Mouse (Mus musculus) left cerebral cortex, postnatal 4 days (tissue): Measurements from ENCODE around the gene Exoc4. TPM values are rescaled to one million over a fixed set of nuclear protein-coding genes. Genes with fewer than 3 reads are reported as not detected.

Experiments
- DNase-seq: peaks from one replicate; pipeline ENCODE4 v3.0.0-alpha.2; 2022
- intact Hi-C: fragments of 180-260 bp; cut with DNase I; formaldehyde crosslinking; loops from one replicate; pipeline ENCODE4 v1.15.1; 2025
- total RNA-seq, 2 experiments: library from RNA; stranded (reverse); gene quantifications; 2 replicates each; pipeline ENCODE4 v1.2.3; 2021

The Exoc4 gene
- total RNA-seq, 2 experiments from 2014 or later, result 86.7 to 94.1 TPM

DNA sequence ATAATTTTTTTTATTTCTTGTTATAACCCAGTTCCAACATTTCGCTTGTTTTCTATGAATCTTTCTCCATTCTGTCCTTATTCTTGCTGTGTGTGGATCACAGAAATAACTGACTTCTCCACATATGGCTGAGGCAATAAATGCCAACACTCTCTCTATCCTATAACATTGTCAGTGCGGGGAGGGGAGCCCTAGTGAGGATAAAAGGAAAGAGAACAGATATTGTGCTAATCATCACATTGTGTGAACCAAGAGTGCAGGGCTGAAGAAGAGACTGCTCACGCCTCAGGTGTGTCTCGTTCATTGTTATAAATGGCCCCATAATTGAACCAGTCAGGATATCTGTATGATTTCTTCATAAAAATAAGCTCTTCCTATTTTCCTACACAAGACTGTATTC, 665.1 kb downstream of the Exoc4 start:
- no peak for DNase-seq
- intact Hi-C loops, result no loop called here

DNA sequence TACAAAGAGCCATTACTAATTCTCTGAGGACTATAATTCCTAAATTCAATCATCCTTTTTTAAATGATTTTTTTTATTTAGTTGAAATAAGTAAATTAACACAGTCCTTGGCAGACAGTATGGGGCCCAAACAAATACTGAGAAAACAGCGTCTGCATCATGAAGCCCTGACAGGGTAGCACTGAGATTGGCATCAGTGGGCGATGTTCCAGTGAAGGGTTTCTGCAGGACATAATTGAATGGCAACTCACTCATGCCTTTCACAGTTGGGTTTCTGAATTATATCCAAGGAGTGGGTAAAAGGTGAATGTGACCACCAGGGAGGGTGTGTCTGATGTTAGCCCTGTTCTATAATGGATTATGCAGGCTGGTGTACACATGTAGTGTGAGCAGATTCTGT, 674.7 kb downstream of the Exoc4 start:
- intact Hi-C loops, result no loop called here
- DNase-seq, result peak; percentile 31

DNA sequence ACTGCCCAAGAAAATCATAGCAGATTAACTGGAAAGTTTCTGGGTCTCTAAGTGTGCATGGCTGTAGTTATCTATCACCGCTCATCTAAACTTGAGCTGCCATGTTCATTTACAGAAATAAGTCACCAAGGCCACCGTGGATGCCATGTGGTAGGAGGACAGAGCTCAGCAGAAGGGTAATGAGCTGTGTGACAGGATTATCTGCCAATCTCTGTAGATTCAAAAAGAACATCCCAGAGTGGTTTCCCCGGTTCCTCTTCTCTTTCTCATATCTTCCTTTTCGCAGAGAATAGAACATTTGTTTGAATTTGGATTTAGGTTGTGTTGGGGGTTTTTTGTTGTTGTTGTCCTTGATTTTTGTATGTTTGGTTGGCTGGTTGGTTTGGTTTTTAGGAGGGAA, 676.0 kb downstream of the Exoc4 start:
- intact Hi-C loops, result no loop called here
- DNase-seq, result peak; percentile 9

DNA sequence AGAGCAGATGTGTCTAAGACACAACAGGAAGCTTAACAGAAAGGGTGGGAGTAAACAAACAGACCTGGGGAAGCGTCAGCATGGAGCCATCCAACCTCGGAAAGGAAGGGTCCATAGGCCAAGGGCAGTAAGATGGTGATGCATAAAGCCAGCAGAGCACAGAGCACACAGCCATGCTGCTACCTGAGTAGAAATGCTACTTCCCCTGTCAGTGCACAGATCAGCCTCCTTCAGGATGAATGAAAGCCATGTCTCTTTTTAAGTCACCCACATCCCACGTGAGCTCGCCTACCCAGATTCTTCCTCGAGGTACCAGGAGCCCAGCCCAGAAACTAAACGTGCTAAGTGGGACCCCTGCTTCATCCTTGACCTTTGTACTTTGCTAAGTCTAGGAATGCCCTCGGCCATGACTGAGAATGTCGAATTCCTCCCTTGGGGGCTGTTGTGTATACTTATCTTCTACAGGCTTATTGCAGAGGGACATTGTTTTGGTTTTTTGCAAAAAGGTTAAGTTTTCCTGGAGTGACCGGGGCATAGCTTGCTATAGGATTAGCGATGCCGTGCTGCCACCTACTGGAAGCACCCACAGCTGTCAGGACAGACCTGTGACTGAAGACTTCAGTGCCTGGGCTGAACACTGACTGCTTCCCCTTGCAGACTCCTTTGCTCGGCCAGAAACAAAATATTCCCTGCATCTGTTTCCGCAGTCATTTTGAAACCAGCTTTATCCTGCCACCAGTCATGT, 680.6 kb downstream of the Exoc4 start:
- DNase-seq, result peak; percentile 88
- intact Hi-C loops, result no loop called here

DNA sequence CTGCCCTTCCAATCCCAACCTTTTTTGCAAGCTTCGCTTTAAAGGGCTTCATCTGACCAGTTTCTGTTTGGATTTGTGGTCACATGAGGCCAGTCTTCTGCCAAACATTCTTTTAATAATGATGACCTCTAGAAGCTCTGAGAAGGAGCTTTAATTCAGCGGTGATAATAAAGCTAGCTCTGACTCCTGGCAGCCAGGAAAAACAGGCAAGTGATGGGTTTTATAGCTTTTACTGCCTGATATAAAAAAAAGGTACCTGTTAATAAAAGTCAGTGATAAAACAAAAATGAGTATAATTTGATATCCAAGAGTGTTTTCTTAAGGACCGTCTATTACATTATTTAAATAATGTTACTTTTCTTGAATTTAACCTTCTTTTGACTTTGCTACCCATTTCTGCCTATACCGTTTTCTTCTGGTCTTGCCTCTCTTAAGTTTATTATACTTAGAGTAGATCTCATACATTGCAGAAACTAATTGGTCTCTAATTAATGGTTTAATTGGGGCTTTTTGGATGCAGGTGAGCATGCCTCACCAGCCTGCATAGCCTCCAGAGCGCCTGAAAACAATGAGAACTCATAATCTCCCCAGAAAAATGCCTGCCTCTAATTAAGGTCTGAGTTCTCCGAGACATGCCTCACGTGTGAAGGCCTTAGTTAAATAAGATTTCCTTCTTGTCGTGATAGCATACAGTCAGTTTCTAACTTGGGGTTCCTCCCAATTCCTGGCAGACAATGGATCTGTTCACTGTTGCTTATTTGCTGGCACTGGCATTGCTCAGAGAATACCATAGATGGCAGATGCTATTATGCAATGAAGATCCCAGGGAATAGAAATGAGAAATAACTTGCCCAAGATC, 681.4 kb downstream of the Exoc4 start:
- intact Hi-C loops, result no loop called here
- no peak for DNase-seq

DNA sequence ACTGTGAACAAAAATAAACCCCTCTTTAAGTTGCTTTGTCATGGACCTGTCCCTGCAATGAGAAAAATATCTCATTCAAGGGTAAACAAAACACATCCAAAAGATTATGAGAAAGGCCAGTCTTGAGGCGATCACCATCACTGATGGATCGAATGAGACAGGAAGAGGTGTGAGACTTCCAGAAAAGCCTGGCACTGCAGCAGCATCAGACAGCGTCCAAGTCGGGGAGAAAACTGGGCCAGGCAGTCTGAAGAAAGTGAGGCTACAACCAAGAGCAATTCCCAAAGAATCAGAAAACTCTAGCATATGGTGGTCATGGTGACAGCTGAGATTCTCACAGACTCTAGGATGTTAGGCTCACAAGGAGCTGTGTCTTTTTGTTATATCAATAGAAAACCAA, 689.0 kb downstream of the Exoc4 start:
- intact Hi-C loops, result no loop called here
- no peak for DNase-seq

DNA sequence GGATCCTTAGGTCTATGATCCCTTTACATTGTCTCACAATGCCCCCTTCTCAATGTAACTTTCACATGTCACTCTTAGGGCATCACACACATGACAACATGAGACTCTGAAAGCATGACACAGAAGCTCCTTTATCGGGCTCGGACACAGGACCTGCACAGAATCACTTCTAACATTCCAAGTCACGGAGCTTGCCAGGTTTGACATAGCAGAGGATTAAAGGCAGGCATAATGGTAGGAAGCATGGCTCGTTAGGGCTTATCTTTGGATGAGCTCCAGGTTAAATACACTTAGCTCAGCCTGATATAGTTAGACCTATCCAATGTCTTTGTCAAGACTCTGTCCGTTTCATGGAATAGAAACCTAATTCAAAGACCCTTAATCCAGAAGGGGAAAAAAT, 690.3 kb downstream of the Exoc4 start:
- intact Hi-C loops, result no loop called here
- DNase-seq, result no peak

DNA sequence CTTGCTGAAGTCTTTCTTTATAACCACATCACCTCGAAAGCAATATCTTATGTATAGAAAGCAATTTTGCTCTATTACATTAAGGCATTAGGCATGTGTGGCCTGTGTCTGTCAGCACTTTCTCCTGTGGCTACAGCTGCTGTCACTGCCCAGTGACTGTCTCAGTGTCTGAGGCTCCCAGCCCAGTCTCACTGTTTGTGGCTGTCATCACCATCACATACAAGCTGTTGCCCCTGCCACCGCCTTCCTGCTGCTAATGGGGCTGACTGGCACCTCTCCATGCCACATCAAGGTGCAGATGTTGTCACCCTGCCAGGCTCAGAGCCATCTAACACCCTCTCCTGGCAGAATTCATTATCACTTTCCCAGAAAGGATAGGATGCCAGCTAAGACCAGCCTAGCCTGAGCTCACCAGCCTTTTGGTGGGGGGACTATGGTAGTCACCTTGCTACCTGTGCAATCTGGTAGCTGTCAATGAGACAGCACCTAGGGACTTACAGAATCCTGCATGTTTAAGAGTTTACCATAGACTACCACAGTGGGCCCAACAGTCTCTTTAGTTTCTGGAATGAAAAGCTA, 698.1 kb downstream of the Exoc4 start:
- intact Hi-C loops, result no loop called here
- DNase-seq, result peak; percentile 83

DNA sequence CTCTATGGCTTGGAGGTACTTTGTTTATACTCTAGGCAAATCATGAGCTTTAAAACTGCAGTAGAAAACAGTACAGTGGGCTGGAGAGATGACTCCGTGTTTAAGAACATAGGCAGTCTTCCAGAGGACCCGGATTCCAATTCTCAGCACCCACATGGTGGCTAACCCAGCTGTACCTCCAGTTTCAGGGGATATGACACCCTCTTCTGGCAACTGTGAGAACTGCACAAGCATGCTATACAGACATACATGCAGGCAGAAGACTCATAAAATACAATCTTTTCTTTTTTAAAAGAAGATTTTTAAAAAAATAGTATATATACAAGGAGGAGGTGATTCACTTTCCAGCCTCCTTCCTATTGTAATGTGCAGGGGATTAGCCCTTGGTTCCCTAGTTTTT, 701.2 kb downstream of the Exoc4 start:
- no peak for DNase-seq
- intact Hi-C loops, result no loop called here

DNA sequence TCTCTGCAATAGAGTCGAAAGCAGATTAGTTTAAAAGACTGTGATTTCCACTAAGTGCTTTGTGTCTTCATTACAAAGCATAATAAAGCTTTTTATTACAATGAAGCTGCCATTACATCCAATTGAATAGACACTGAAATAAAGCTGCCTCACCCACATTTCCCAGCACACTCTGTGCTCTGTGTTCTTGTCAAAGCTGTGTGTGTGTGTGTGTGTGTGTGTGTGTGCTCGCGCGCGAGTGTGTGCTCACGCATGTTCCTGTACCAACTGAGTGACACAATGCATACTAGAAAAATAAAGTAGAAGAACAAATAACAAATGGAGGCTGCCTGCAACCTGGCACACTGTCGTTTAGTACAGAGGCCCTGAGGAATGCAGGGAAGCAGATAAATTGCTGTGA, 706.6 kb downstream of the Exoc4 start:
- intact Hi-C loops, result no loop called here
- no peak for DNase-seq

DNA sequence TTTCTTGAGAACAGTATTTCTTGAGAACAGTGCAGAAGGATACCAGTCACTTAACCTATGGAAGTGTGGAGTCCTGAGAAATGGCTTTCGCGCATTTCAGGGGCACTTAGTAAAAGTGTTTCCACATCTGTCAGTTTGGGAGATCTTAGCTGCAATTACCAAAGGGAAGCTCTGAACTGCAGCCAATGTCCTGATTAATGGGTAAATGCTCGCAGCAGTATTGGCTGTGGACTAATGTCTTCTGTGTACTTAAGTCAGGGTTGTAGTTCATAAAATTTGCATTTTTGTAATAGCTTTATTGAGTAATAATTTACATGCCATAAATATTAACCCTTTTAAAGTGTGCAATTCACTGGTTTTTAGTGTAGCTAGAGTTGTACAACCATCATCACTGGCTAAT, 709.4 kb downstream of the Exoc4 start:
- intact Hi-C loops, result no loop called here
- no peak for DNase-seq

DNA sequence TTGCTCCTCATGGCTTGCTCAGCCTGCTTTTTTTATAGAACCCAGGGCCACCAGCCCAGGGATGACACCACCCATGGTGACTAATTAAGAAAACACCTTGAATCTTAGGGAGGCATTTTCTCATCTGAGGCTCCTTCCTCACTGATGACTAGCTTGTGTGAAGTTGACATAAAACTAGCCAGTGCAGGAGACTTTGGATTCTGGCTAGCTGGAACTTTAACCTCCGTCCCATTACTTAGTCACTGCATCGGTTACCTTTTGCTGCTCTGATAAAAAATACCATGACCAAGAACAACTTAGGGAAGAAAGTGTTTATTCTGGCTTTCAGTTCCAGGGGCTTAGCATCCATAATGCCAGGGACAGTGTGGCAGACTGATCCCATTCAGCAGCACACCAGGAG, 711.9 kb downstream of the Exoc4 start:
- DNase-seq, result no peak
- intact Hi-C loops, result no loop called here

DNA sequence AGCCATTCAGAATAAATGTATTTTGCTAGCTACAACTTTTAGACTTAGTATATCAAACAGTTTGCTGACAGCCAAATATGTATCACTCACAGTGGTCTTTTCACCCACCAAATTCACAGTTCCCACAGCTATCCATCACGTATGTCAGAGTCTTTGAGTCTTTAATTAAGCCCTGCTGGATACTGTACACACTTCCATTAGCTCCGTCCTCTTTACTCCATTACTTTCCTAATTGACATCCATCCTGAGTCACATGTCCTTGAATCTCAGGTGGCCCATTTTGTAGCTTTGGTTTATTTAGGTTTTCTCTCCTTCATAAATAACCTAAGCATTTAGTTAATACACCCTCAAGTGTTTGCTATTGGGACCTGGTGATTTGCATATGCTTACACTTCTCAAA, 714.2 kb downstream of the Exoc4 start:
- intact Hi-C loops, result no loop called here
- no peak for DNase-seq

DNA sequence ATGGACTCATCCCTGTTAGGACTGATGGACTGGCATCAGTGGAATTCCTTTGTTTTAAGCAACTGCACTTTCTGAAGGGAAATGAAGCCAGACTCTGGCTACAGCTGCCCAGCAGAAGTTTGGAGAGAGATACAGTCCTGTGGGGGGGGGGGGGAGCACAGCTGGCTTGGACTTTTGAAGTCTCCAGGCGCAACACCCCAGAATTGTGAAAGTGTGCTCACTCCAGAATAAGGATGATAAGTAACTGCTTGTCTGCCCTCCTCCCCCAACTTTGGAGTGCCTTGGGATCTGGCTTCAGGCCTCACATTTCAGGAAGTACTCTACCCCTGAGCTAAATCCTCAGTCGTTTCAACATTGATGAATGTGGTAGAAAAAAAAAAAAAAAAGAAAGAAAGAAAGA, 716.7 kb downstream of the Exoc4 start:
- intact Hi-C loops, result no loop called here
- no peak for DNase-seq

DNA sequence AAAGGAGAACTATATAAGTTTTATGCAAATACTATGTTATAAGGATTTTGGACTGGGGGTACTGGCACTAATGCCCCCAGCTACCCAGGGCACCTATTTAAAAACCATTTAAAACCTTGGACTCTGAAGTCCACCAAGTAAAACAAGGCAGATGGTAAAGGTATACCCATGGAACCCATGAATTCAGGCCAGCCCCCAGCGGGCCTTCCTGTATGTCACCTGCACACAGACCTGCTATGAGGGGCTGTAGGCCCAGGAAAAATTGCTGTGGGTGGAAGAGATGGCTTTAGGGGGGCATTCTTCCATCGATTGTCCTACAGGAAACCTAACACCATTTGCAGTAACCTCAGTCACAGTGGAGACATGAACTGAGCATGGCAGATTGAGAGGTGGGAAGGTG, 719.9 kb downstream of the Exoc4 start:
- intact Hi-C loops, result no loop called here
- no peak for DNase-seq

DNA sequence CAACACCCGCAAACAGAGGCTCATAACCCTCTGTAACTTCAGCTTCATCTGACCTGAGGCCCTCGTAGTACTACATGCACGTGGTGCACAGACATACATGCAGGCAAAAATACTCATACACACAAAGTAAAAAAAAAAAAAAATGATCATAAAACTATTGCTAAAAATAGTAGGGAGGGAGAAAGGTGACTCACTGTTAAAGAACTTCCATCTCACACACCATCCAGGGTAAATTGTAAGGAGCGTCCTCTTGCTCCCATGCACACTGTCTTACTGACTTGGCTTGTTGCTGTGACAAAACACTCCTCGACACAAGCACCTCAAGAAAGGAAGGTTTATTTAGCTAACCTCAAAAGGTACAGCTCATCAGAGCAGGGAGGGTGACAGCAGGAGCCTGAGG, 723.9 kb downstream of the Exoc4 start:
- DNase-seq, result no peak
- intact Hi-C loops, result no loop called here

DNA sequence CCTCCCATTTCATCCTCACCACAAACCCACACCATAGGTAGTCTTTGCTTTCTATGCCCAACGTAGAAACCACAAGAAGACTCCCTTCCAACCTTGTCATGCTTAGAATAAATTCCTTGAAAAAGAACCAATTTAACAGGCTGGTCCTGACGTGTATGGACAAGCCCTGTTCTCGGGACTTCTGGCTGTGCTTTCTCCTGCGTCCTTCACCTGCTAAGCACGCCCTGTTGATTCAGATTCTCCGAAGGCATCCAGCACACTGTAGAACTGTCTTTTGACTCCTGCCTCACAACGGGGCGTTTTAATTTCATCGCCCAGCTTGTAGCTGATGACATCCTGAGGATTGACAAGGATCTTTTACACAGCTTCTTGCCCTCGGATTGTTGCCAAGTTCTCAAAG, 727.7 kb downstream of the Exoc4 start:
- no peak for DNase-seq
- intact Hi-C loops, result no loop called here

DNA sequence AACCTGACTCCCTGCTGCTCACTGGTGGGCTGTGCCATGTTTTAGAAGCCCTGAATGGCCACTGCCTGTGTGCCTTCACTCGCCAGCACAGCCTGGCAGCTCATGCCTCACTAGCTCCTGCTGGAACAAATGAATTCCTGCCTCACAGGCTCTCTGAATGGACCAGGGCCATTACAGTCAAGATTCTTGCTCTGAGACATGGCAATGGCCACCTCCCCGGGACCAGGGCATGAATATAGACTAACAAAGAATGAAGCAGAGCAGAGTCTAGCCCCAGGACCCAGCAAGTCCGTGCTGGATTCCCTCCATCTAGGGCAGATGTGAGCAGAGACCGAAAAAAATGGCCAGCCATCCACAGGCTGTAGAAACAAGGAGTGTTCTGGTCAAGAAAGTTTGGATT, 728.6 kb downstream of the Exoc4 start:
- intact Hi-C loops, result no loop called here
- peak; percentile 34 for DNase-seq

DNA sequence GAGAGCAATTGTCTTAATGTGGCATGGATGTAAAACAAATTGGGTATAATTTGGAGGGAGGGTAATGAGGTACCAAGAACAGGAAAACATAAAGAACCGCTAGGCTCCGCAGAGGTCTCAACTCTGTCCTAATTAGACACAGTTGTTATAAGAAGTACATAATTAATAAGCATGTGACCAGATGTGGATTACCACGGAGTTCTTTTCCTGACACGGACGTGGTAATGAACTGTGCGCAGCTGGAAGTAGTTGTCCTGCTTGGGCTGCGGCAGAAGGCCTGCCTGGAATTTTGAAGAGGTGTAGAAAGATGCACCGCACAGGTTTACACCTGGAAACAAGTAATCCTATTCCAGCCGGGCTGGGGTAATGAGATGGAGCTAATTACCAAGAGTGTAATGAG, 729.0 kb downstream of the Exoc4 start:
- intact Hi-C loops, result no loop called here

DNA sequence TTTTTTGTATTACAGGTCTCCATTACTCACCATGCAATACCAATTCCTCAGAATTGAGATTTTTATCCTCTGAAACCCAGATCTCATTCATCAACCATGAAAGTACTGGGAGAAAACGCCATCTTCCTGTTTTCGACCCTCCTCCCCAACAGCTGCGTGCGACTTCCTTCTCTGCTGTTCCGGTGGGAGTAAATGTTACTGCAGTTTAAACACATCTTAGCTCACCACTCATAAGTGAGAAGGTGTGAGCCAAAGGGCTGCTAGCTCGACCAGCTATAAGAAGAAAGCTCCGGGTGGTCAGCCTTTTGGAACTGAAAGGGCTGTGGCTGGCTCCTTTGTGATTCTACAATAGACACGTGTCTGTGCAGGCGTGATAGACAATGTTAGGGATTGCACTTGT, 733.8 kb downstream of the Exoc4 start:
- intact Hi-C loops, result no loop called here
- DNase-seq, result no peak

More for the DNA sequence above, 729.0 kb downstream of the Exoc4 start:
- no peak for DNase-seq

DNA sequence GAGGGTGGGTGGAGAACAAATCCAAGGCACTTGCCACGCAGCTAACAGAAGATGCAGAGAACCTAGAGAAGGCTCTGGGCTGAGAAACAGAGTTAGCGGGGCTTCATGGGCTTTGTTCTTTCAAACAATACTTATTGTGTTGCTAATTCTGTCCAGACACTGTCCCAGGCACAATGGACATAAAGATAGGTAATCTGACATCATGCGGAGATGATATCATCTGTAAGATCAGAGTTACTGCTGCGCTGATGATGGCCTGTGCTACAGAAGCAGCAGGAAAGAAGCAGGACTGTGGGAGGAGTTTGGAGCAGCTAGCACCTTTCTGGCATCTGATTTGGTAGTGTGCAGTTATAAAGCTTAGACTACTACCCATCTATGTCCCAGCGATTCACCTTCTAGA, 738.2 kb downstream of the Exoc4 start:
- intact Hi-C loops, result no loop called here
- DNase-seq, result no peak
